Mouse (Mus musculus) testis, adult 2 months (tissue): ENCODE measurements around the gene Igsf1. TPM values are rescaled to one million over a fixed set of nuclear protein-coding genes. Genes with fewer than 3 reads are reported as not detected.

ENCODE experiments used
- H3K27ac ChIP-seq: fragments of 200-500 bp; 2 replicates; pipeline ENCODE4 v1.5.1; 2012; ENCODE audit warnings: low read depth, low read length; ENCODE audit not compliant: control insufficient read depth, insufficient read depth
- H3K27me3 ChIP-seq: fragments of 200-500 bp; 2 replicates; pipeline ENCODE4 v1.6.1; 2012; ENCODE audit warnings: mild to moderate bottlenecking, low read length, moderate library complexity; ENCODE audit not compliant: control insufficient read depth, insufficient read depth
- H3K36me3 ChIP-seq: fragments of 200-500 bp; 2 replicates; pipeline ENCODE4 v1.6.1; 2012; ENCODE audit warnings: mild to moderate bottlenecking, low read length; ENCODE audit not compliant: control insufficient read depth, insufficient read depth
- H3K4me1 ChIP-seq: fragments of 200-500 bp; 2 replicates; pipeline ENCODE4 v1.6.1; 2012; ENCODE audit warnings: low read length; ENCODE audit not compliant: control insufficient read depth, insufficient read depth
- H3K4me3 ChIP-seq: fragments of 200-500 bp; 2 replicates; pipeline ENCODE4 v1.5.1; 2012; ENCODE audit warnings: low read depth, mild to moderate bottlenecking, low read length, moderate library complexity, mixed read lengths; ENCODE audit not compliant: control insufficient read depth
- CTCF ChIP-seq: fragments of 200-500 bp; IDR thresholded peaks from 2 replicates; pipeline ENCODE4 v1.5.1; 2012; ENCODE audit warnings: low read depth, mild to moderate bottlenecking, inconsistent platforms, low read length, moderate library complexity; ENCODE audit not compliant: control insufficient read depth, insufficient read depth, insufficient replicate concordance
- POLR2A ChIP-seq: fragments of 200-500 bp; IDR thresholded peaks from 2 replicates; pipeline ENCODE4 v1.6.1; 2012; ENCODE audit warnings: low read depth, mild to moderate bottlenecking, inconsistent platforms, low read length, moderate library complexity; ENCODE audit not compliant: control insufficient read depth
- polyA plus RNA-seq: library from polyadenylated mRNA; depleted of rRNA; stranded (reverse); fragments of >200 nt; gene quantifications from 2 replicates; pipeline ENCODE4 v1.2.3, GENCODE M21; 2012; rRNA removed

Gene Igsf1
- polyA plus RNA-seq = 0.02 TPM in 1 of 2 replicates, not detected in the other

GRCm38 (mm10) chrX:49797213-49798019, at the start of gene Igsf1:
Gene Igsf1 (minus strand): TSS chrX:49797749.
- no peak within 1 kb of the TSS for H3K27ac ChIP-seq

GRCm38 (mm10) chrX:49770828-49771227, 26.7 kb downstream of the Igsf1 start:
- Histone ChIP-seq H3K27me3 (no peaks in the 10 kb centered on the region), H3K4me3 (no peak overlapping the region), H3K27ac (no peak overlapping the region), H3K4me1 (no peaks in the 10 kb centered on the region), H3K36me3 (no peaks in the 10 kb centered on the region)
- no peak for TF ChIP-seq CTCF
- no peak for TF ChIP-seq POLR2A

More at GRCm38 (mm10) chrX:49797213-49798019, at the start of gene Igsf1:
- Histone ChIP-seq H3K4me3 (no peak within 1 kb of the TSS; the same call in 1 of the 2 replicates), H3K27me3 (no peaks in the 10 kb centered on the region), H3K4me1 (peaks cover 4% of the 10 kb centered on the region), H3K36me3 (no peaks in the 10 kb centered on the region)
- TF ChIP-seq POLR2A = no peak
- no peak for TF ChIP-seq CTCF

GRCm38 (mm10) chrX:49745192-49745591, 52.4 kb downstream of the Igsf1 start:
- Histone ChIP-seq H3K4me3 (no peak overlapping the region), H3K27me3 (no peaks in the 10 kb centered on the region), H3K36me3 (no peaks in the 10 kb centered on the region), H3K27ac (no peak overlapping the region), H3K4me1 (no peaks in the 10 kb centered on the region)
- TF ChIP-seq POLR2A (no peak), CTCF (no peak)

- no peak within 1 kb of the TSS for H3K4me3 ChIP-seq
- H3K27me3 ChIP-seq = no peaks in the 10 kb centered on the region
- H3K4me1 ChIP-seq = no peaks in the 10 kb centered on the region
These were observed 62.6 kb downstream of the Igsf1 start, which contains the start of gene Olfr1321 for GRCm38 (mm10) chrX:49734959-49735358. Gene Olfr1321 (minus strand): TSS chrX:49735059.

More at GRCm38 (mm10) chrX:49734959-49735358, 62.6 kb downstream of the Igsf1 start, which contains the start of gene Olfr1321:
- TF ChIP-seq CTCF (no peak), POLR2A (no peak)
- Histone ChIP-seq H3K27ac (no peak within 1 kb of the TSS), H3K36me3 (no peaks in the 10 kb centered on the region)

Other genes with a start within 250 kb of the Igsf1 start
- gene Olfr1320, start 125.4 kb downstream of the Igsf1 start, polyA plus RNA-seq = not detected in 2 replicates
- gene Olfr1321, start 62.7 kb downstream of the Igsf1 start, polyA plus RNA-seq = not detected in 2 replicates
- not detected in 2 replicates for gene Olfr1322, start 93.7 kb upstream of the Igsf1 start, polyA plus RNA-seq
- not detected in 2 replicates for gene Olfr1323, start 221.6 kb upstream of the Igsf1 start, polyA plus RNA-seq